Mouse (Mus musculus) midbrain, embryonic 16.5 days (tissue): ENCODE measurements around the gene Nat9. TPM values are rescaled to one million over a fixed set of nuclear protein-coding genes. Genes with fewer than 3 reads are reported as not detected.

ENCODE experiments used
- ATAC-seq: fragments of 200-750 bp; cut with Nextera tagmentation; 2 replicates; pipeline ENCODE4 v1.8.0; 2017; ENCODE audit warnings: moderate TSS enrichment
- H3K27ac ChIP-seq: fragments of 300-500 bp; sonication (generic); 2 replicates; pipeline ENCODE4 v1.5.1; 2014; ENCODE audit warnings: mild to moderate bottlenecking, low read length, mixed read lengths
- H3K27me3 ChIP-seq: fragments of 300-500 bp; sonication (generic); 2 replicates; pipeline ENCODE4 v1.6.1; 2014; ENCODE audit warnings: low read depth, low read length, mixed read lengths; ENCODE audit not compliant: control insufficient read depth, insufficient read depth
- H3K36me3 ChIP-seq: fragments of 300-500 bp; sonication (generic); 2 replicates; pipeline ENCODE4 v1.6.1; 2014; ENCODE audit warnings: mild to moderate bottlenecking, low read length, moderate library complexity, mixed read lengths; ENCODE audit not compliant: control insufficient read depth, insufficient read depth
- H3K4me1 ChIP-seq: fragments of 300-500 bp; sonication (generic); 2 replicates; pipeline ENCODE4 v1.6.1; 2014; ENCODE audit warnings: mild to moderate bottlenecking, low read length, mixed read lengths; ENCODE audit not compliant: control insufficient read depth, insufficient read depth
- H3K4me2 ChIP-seq: fragments of 300-500 bp; sonication (generic); 2 replicates; pipeline ENCODE4 v1.6.1; 2014; ENCODE audit warnings: mild to moderate bottlenecking, low read length, mixed read lengths
- H3K4me3 ChIP-seq: fragments of 300-500 bp; sonication (generic); 2 replicates; pipeline ENCODE4 v1.5.1; 2014; ENCODE audit warnings: low read depth, mild to moderate bottlenecking, low read length, moderate library complexity, mixed read lengths
- H3K9ac ChIP-seq: fragments of 300-500 bp; sonication (generic); 2 replicates; pipeline ENCODE4 v1.6.1; 2014; ENCODE audit warnings: low read depth, low read length, mixed read lengths
- H3K9me3 ChIP-seq: fragments of 300-500 bp; sonication (generic); replicated peaks from 2 replicates; pipeline ENCODE4 v1.6.1; 2014; ENCODE audit warnings: mild to moderate bottlenecking, low read length, mixed read lengths; ENCODE audit not compliant: control insufficient read depth, poor library complexity, severe bottlenecking
- WGBS: fragments of 180-500 bp; shearing (Covaris S2); extraction: QIAGEN DNeasy Blood & Tissue Kit; methylation state at CpG from one replicate; pipeline ENCODE4 v1.1.7; 2014; 5-methylcytosine and 5-hydroxymethylcytosine counted together
- polyA plus RNA-seq: library from polyadenylated mRNA; unstranded; fragments of >200 nt; fragmentation: Nextera tagmentation; extraction: Ambion mirVana; gene quantifications from 2 replicates; pipeline ENCODE4 v1.2.1, GENCODE M21; 2015

Nat9 gene
- polyA plus RNA-seq, 1 experiment from 2014 or later: 23.9 TPM

DNA sequence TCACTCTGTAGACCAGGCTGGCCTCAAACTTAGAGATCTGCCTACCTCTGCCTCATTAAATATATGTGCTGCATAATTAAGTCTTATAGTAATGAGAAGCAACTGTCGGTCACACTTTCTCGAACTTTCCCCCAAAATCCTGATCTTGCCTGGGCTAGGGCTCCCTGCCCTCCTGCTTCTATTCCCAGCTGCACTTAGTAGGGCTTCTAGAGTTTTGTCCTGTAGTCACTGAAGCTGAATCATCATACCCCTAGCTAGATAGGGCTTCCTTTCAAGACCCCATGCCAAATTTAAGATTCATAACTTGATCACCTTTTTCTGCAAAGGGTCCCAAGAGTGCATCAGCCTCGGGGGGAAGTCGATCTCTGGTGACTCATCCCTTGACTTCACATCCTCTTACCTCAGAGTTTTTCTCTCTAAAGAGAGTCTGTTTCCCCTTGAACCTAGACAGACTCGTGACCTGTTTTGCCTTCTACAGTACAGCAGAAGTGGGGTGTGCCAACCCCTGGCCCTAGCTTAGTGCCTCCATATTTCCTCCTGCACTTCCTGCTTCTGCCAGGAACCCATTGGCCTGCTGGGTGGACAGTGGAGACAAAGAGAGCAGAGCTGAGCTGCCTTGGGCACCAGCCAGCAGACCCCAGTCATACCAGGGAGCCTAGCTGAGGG lies 48.9 kb downstream of the Nat9 start:
- ATAC-seq: no peak
- Histone ChIP-seq H3K27ac (no peak overlapping the region), H3K36me3 (no peaks in the 10 kb centered on the region), H3K4me1 (no peaks in the 10 kb centered on the region), H3K9me3 (no peaks in the 10 kb centered on the region), H3K9ac (no peak overlapping the region), H3K27me3 (no peaks in the 10 kb centered on the region), H3K4me2 (no peak overlapping the region), H3K4me3 (no peak overlapping the region)
- 87% methylated on average over 5 of the region's 5 CpGs for WGBS

DNA sequence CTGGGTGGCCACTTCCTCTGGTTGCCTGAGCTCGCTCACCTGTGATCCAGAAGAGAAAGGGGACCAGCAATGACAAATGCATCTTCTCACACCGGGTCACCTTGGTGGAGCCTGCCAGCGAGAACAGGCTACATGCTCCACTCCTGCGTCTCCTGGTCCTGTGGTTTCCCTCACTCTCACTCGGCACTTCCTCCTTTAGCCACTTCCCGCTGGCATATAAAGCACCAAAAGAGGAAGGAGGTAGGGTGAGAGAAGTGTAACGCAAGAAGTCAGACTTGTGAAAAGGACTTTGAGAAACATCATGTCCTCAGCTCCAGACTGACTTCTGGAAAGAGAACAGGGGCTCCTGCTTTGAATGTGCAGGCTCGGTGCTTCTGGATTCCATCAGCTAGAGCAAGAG lies 53.9 kb downstream of the Nat9 start, which contains the start of gene Cd300lf:
TSS of gene Cd300lf (minus strand) at position 193 of the 400 bp plus-strand sequence.
- Histone ChIP-seq H3K27ac (no peak within 1 kb of the TSS), H3K36me3 (no peaks in the 10 kb centered on the region), H3K4me3 (no peak within 1 kb of the TSS), H3K4me2 (no peak within 1 kb of the TSS), H3K9ac (no peak within 1 kb of the TSS), H3K4me1 (no peaks in the 10 kb centered on the region), H3K27me3 (no peaks in the 10 kb centered on the region), H3K9me3 (no peaks in the 10 kb centered on the region)
- no peak for ATAC-seq
- WGBS: 83% methylated on average over 8 of the region's 8 CpGs

Other genes with a start within 250 kb of the Nat9 start
- not detected in 2 replicates for gene Cd300c, start 218.7 kb downstream of the Nat9 start, polyA plus RNA-seq
- gene Cd300ld, start 197.9 kb downstream of the Nat9 start, polyA plus RNA-seq: not detected in 2 replicates
- gene Cd300c2, start 186.0 kb downstream of the Nat9 start, polyA plus RNA-seq: 0.94 and 0.95 TPM in 2 replicates
- gene Cd300ld2, start 171.7 kb downstream of the Nat9 start, polyA plus RNA-seq: not detected in 2 replicates
- not detected in 2 replicates for gene Cd300ld4, start 160.8 kb downstream of the Nat9 start, polyA plus RNA-seq
- not detected in 2 replicates for gene Cd300ld5, start 150.1 kb downstream of the Nat9 start, polyA plus RNA-seq
- gene Cd300ld3, start 139.4 kb downstream of the Nat9 start, polyA plus RNA-seq: not detected in 2 replicates
- 0.11 TPM in 1 of 2 replicates, not detected in the other for gene Cd300e, start 125.7 kb downstream of the Nat9 start, polyA plus RNA-seq
- 1.0 TPM in 2 replicates for gene Rab37, start 96.4 kb downstream of the Nat9 start, polyA plus RNA-seq
- 0.34 TPM in 1 of 2 replicates, not detected in the other for gene Cd300lf, start 53.9 kb downstream of the Nat9 start, polyA plus RNA-seq
- 47.5 and 57.5 TPM in 2 replicates for gene Slc9a3r1, start 24.5 kb downstream of the Nat9 start, polyA plus RNA-seq
- gene Tmem104, start 372 bp downstream of the Nat9 start, polyA plus RNA-seq: 12.5 and 14.9 TPM in 2 replicates
- gene Grin2c, start 79.4 kb upstream of the Nat9 start, polyA plus RNA-seq: 0.18 and 0.31 TPM in 2 replicates
- 19.7 and 23.4 TPM in 2 replicates for gene Fdxr, start 89.2 kb upstream of the Nat9 start, polyA plus RNA-seq
- gene Fads6, start 109.8 kb upstream of the Nat9 start, polyA plus RNA-seq: 0.91 and 1.4 TPM in 2 replicates
- 0.09 and 0.29 TPM in 2 replicates for gene Otop2, start 119.3 kb upstream of the Nat9 start, polyA plus RNA-seq
- 0.10 and 0.20 TPM in 2 replicates for gene Ush1g, start 134.2 kb upstream of the Nat9 start, polyA plus RNA-seq
- gene Otop3, start 146.9 kb upstream of the Nat9 start, polyA plus RNA-seq: 0.78 and 0.80 TPM in 2 replicates
- gene Hid1, start 179.9 kb upstream of the Nat9 start, polyA plus RNA-seq: 68.6 and 75.2 TPM in 2 replicates
- 18.5 and 21.6 TPM in 2 replicates for gene Cdr2l, start 194.1 kb upstream of the Nat9 start, polyA plus RNA-seq
- gene Mrpl58, start 215.9 kb upstream of the Nat9 start, polyA plus RNA-seq: 173 and 180 TPM in 2 replicates
- 773 and 819 TPM in 2 replicates for gene Atp5h, start 232.1 kb upstream of the Nat9 start, polyA plus RNA-seq
- 20.1 and 23.1 TPM in 2 replicates for gene Kctd2, start 232.3 kb upstream of the Nat9 start, polyA plus RNA-seq